Mouse (Mus musculus) thymus, adult 2 months (tissue): ENCODE measurements around the gene Macf1. TPM values are rescaled to one million over a fixed set of nuclear protein-coding genes. Genes with fewer than 3 reads are reported as not detected.

Experiments used
- DNase-seq: peaks from one replicate; pipeline ENCODE4 v3.0.0; 2021
- H3K27ac ChIP-seq: fragments of 200-500 bp; 2 replicates; pipeline ENCODE4 v1.5.1; 2012; ENCODE audit warnings: low read length, control low read depth; ENCODE audit not compliant: control insufficient read depth, insufficient read depth
- H3K27me3 ChIP-seq: fragments of 200-500 bp; 2 replicates; pipeline ENCODE4 v1.6.1; 2012; ENCODE audit warnings: mild to moderate bottlenecking, low read length, moderate library complexity, mixed read lengths; ENCODE audit not compliant: control insufficient read depth, insufficient read depth
- H3K36me3 ChIP-seq: fragments of 200-500 bp; 2 replicates; pipeline ENCODE4 v1.6.1; 2012; ENCODE audit warnings: mild to moderate bottlenecking, low read length, moderate library complexity; ENCODE audit not compliant: control insufficient read depth, insufficient read depth
- H3K4me1 ChIP-seq: fragments of 200-500 bp; replicated peaks from 2 replicates; pipeline ENCODE4 v1.6.1; 2012; ENCODE audit warnings: low read length; ENCODE audit not compliant: control insufficient read depth, insufficient read depth
- H3K4me3 ChIP-seq: fragments of 200-500 bp; 2 replicates; pipeline ENCODE4 v1.5.1; 2012; ENCODE audit warnings: mild to moderate bottlenecking, low read length, control low read depth, moderate library complexity; ENCODE audit not compliant: control insufficient read depth, insufficient read depth
- CTCF ChIP-seq: fragments of 200-500 bp; IDR thresholded peaks from 2 replicates; pipeline ENCODE4 v1.5.1; 2012; ENCODE audit warnings: mild to moderate bottlenecking, control low read depth, low read length, moderate library complexity, borderline replicate concordance; ENCODE audit not compliant: control insufficient read depth, poor library complexity, insufficient read depth; ENCODE audit errors: extremely low read depth
- POLR2A ChIP-seq: fragments of 200-500 bp; IDR thresholded peaks from 2 replicates; pipeline ENCODE4 v1.6.1; 2012; ENCODE audit warnings: mild to moderate bottlenecking, low read length, control low read depth, moderate library complexity; ENCODE audit not compliant: control insufficient read depth, poor library complexity, insufficient read depth; ENCODE audit errors: extremely low read depth
- WGBS: fragments of 180-500 bp; shearing (Covaris S2); methylation state at CpG from one replicate; pipeline ENCODE4 v1.1.7; 2018; 5-methylcytosine and 5-hydroxymethylcytosine counted together
- polyA plus RNA-seq: library from polyadenylated mRNA; depleted of rRNA; stranded (reverse); fragments of >200 nt; gene quantifications from 2 replicates; pipeline ENCODE4 v1.2.3, GENCODE M21; 2012

Gene Macf1
- polyA plus RNA-seq, 1 experiment, result 121 TPM

- no peaks in the 10 kb centered on the region for H3K36me3 ChIP-seq
- no peak for DNase-seq
- TF ChIP-seq CTCF (no peak), POLR2A (no peak)
- no peaks in the 10 kb centered on the region for H3K27me3 ChIP-seq
- no peak overlapping the region for H3K4me3 ChIP-seq
- H3K4me1 ChIP-seq, result no peaks in the 10 kb centered on the region
- 48% methylated on average over 3 of the region's 3 CpGs for WGBS
- no peak overlapping the region for H3K27ac ChIP-seq
These were observed 99.5 kb downstream of the Macf1 start for GRCm38 (mm10) chr4:123584720-123585093.

- H3K27me3 ChIP-seq, result no peaks in the 10 kb centered on the region
- no peaks in the 10 kb centered on the region for H3K36me3 ChIP-seq
- H3K27ac ChIP-seq, result no peak overlapping the region
- H3K4me1 ChIP-seq, result no peaks in the 10 kb centered on the region
- H3K4me3 ChIP-seq, result no peak overlapping the region
- peak; percentile 50 for DNase-seq
- TF ChIP-seq CTCF, result no peak
- TF ChIP-seq POLR2A, result no peak
- WGBS, result 59% methylated on average over 8 of the region's 8 CpGs
These were observed 100.0 kb downstream of the Macf1 start for GRCm38 (mm10) chr4:123584084-123584719.

GRCm38 (mm10) chr4:123577469-123578088 lies 106.6 kb downstream of the Macf1 start:
- TF ChIP-seq CTCF (no peak), POLR2A (no peak)
- H3K4me1 ChIP-seq, result peaks cover 11% of the 10 kb centered on the region
- H3K4me3 ChIP-seq, result no peak overlapping the region
- H3K36me3 ChIP-seq, result no peaks in the 10 kb centered on the region
- peak; percentile 40 for DNase-seq
- 2% methylated on average over 2 of the region's 2 CpGs for WGBS
- H3K27ac ChIP-seq, result no peak overlapping the region; the same call in 1 of the 2 replicates
- no peaks in the 10 kb centered on the region for H3K27me3 ChIP-seq

- Histone ChIP-seq H3K36me3 (no peaks in the 10 kb centered on the region), H3K4me3 (peak overlapping the region; percentile 69), H3K27me3 (no peaks in the 10 kb centered on the region), H3K4me1 (peaks cover 11% of the 10 kb centered on the region), H3K27ac (peak overlapping the region; percentile 96)
- peak; percentile 74 for DNase-seq
- 9% methylated on average over 11 of the region's 11 CpGs for WGBS
- TF ChIP-seq POLR2A, result 0 out of 2 replicates have a peak, but pooled peaks have one; percentile 36
- TF ChIP-seq CTCF, result no peak
These were observed 111.5 kb downstream of the Macf1 start for GRCm38 (mm10) chr4:123572434-123573336.

- WGBS, result under 1% methylated on average over 7 of the region's 7 CpGs
- Histone ChIP-seq H3K36me3 (no peaks in the 10 kb centered on the region), H3K4me3 (peak overlapping the region; percentile 50), H3K4me1 (peaks cover 11% of the 10 kb centered on the region), H3K27ac (peak overlapping the region; percentile 89), H3K27me3 (no peaks in the 10 kb centered on the region)
- TF ChIP-seq POLR2A (peak; percentile 30; the same call in 1 of the 2 replicates), CTCF (no peak)
- peak; percentile 49 for DNase-seq
These were observed 112.3 kb downstream of the Macf1 start for GRCm38 (mm10) chr4:123571869-123572268.

- Histone ChIP-seq H3K36me3 (no peaks in the 10 kb centered on the region), H3K4me1 (peaks cover 21% of the 10 kb centered on the region), H3K27ac (peak overlapping the region; percentile 96), H3K4me3 (no peak overlapping the region), H3K27me3 (no peaks in the 10 kb centered on the region)
- WGBS, result 87% methylated on average over 7 of the region's 7 CpGs
- no peak for DNase-seq
- no peak for TF ChIP-seq CTCF
- no peak for TF ChIP-seq POLR2A
These were observed 118.8 kb downstream of the Macf1 start for GRCm38 (mm10) chr4:123565291-123565861.
